Mouse (Mus musculus): ENCODE results near the gene Cmtm4. TPM values are rescaled to one million over a fixed set of nuclear protein-coding genes. Genes with fewer than 3 reads are reported as not detected.
"Not testable (repeated sequence)": the region's sequence is repeated elsewhere in the genome, so short reads cannot be mapped to it uniquely, and the experiment has no call there.

Gene Cmtm4
- polyA plus RNA-seq, 1 experiment from 2014 or later, result 3.6 TPM

GRCm38 (mm10) chr8:104304962-104305361 is 90.6 kb downstream of the Cmtm4 start:
- WGBS, result 83% methylated on average over 11 of the region's 11 CpGs
- no peaks in the 10 kb centered on the region for H3K27me3 ChIP-seq (ENCODE audit: insufficient read depth, low read length)
- H3K4me3 ChIP-seq (ENCODE audit: low read depth, low read length), result no peak overlapping the region

GRCm38 (mm10) chr8:104302536-104302935 is 93.1 kb downstream of the Cmtm4 start:
- not testable (repeated sequence) for ATAC-seq (ENCODE audit: insufficient read depth); H3K4me1 ChIP-seq (ENCODE audit: insufficient read depth); H3K9ac ChIP-seq; DNase-seq; H3K27ac ChIP-seq (ENCODE audit: low read depth); H3K9me3 ChIP-seq (ENCODE audit: low read depth, low read length); H3K4me3 ChIP-seq (ENCODE audit: low read depth, low read length); H3K4me2 ChIP-seq; H3K27me3 ChIP-seq (ENCODE audit: insufficient read depth, low read length); H3K36me3 ChIP-seq (ENCODE audit: insufficient read depth)
- 86% methylated on average over 4 of the region's 4 CpGs for WGBS

More at GRCm38 (mm10) chr8:104304962-104305361, 90.6 kb downstream of the Cmtm4 start:
- DNase-seq (no peak), ATAC-seq (ENCODE audit: insufficient read depth) (no peak)
- H3K9me3 ChIP-seq (ENCODE audit: low read depth, low read length), result no peaks in the 10 kb centered on the region
- H3K4me2 ChIP-seq, result no peak overlapping the region
- H3K36me3 ChIP-seq (ENCODE audit: insufficient read depth), result no peaks in the 10 kb centered on the region
- no peak overlapping the region for H3K9ac ChIP-seq
- no peak for TF ChIP-seq CTCF (IDR thresholded peaks at IDR 0.05; ENCODE audit: low read depth)
- no peak overlapping the region for H3K27ac ChIP-seq (ENCODE audit: low read depth)
- H3K4me1 ChIP-seq (ENCODE audit: insufficient read depth), result no peaks in the 10 kb centered on the region

GRCm38 (mm10) chr8:104301577-104301976 is 94.0 kb downstream of the Cmtm4 start:
- WGBS, result 20% methylated on average over 3 of the region's 3 CpGs
- H3K4me3 ChIP-seq (ENCODE audit: low read depth, low read length); H3K9ac ChIP-seq; H3K27ac ChIP-seq (ENCODE audit: low read depth); ATAC-seq (ENCODE audit: insufficient read depth); H3K4me2 ChIP-seq; H3K27me3 ChIP-seq (ENCODE audit: insufficient read depth, low read length); H3K36me3 ChIP-seq (ENCODE audit: insufficient read depth); H3K4me1 ChIP-seq (ENCODE audit: insufficient read depth); DNase-seq; H3K9me3 ChIP-seq (ENCODE audit: low read depth, low read length): not testable (repeated sequence)

Other genes starting within 250 kb of the Cmtm4 start
- 0.74 and 0.86 TPM in 2 replicates for gene Bean1, start 225.4 kb downstream of the Cmtm4 start, polyA plus RNA-seq (2014; fragmentation: Nextera tagmentation; extraction: Ambion mirVana)
- 16.3 and 16.4 TPM in 2 replicates for gene Tk2, start 147.2 kb downstream of the Cmtm4 start, polyA plus RNA-seq (2014; fragmentation: Nextera tagmentation; extraction: Ambion mirVana)
- gene Cklf, start 144.9 kb downstream of the Cmtm4 start, polyA plus RNA-seq (2014; fragmentation: Nextera tagmentation; extraction: Ambion mirVana), result 39.1 and 45.4 TPM in 2 replicates
- gene Cmtm2a, start 102.6 kb downstream of the Cmtm4 start, polyA plus RNA-seq (2014; fragmentation: Nextera tagmentation; extraction: Ambion mirVana), result not detected in 2 replicates
- not detected in 2 replicates for gene Gm45711, start 85.7 kb downstream of the Cmtm4 start, polyA plus RNA-seq (2014; fragmentation: Nextera tagmentation; extraction: Ambion mirVana)
- gene Cmtm1, start 85.7 kb downstream of the Cmtm4 start, polyA plus RNA-seq (2014; fragmentation: Nextera tagmentation; extraction: Ambion mirVana), result not detected in 2 replicates
- gene Gm11020, start 74.2 kb downstream of the Cmtm4 start, polyA plus RNA-seq (2014; fragmentation: Nextera tagmentation; extraction: Ambion mirVana), result not detected in 2 replicates
- gene Cmtm2b, start 73.6 kb downstream of the Cmtm4 start, polyA plus RNA-seq (2014; fragmentation: Nextera tagmentation; extraction: Ambion mirVana), result not detected in 2 replicates
- 156 and 164 TPM in 2 replicates for gene Cmtm3, start 56.4 kb downstream of the Cmtm4 start, polyA plus RNA-seq (2014; fragmentation: Nextera tagmentation; extraction: Ambion mirVana)
- 61.1 and 62.4 TPM in 2 replicates for gene Dync1li2, start 47.2 kb upstream of the Cmtm4 start, polyA plus RNA-seq (2014; fragmentation: Nextera tagmentation; extraction: Ambion mirVana)
- gene Terb1, start 114.1 kb upstream of the Cmtm4 start, polyA plus RNA-seq (2014; fragmentation: Nextera tagmentation; extraction: Ambion mirVana), result 0.14 and 0.18 TPM in 2 replicates
- gene Nae1, start 138.8 kb upstream of the Cmtm4 start, polyA plus RNA-seq (2014; fragmentation: Nextera tagmentation; extraction: Ambion mirVana), result 97.2 and 98.1 TPM in 2 replicates
- 0.32 and 0.45 TPM in 2 replicates for gene Car7, start 138.9 kb upstream of the Cmtm4 start, polyA plus RNA-seq (2014; fragmentation: Nextera tagmentation; extraction: Ambion mirVana)
- gene Pdp2, start 195.6 kb upstream of the Cmtm4 start, polyA plus RNA-seq (2014; fragmentation: Nextera tagmentation; extraction: Ambion mirVana), result 10.3 and 11.0 TPM in 2 replicates
- 32.2 and 33.7 TPM in 2 replicates for gene Cdh16, start 228.6 kb upstream of the Cmtm4 start, polyA plus RNA-seq (2014; fragmentation: Nextera tagmentation; extraction: Ambion mirVana)
- gene Rrad, start 235.5 kb upstream of the Cmtm4 start, polyA plus RNA-seq (2014; fragmentation: Nextera tagmentation; extraction: Ambion mirVana), result 10.1 and 14.1 TPM in 2 replicates
- 88.3 and 88.4 TPM in 2 replicates for gene Ciao2b, start 246.2 kb upstream of the Cmtm4 start, polyA plus RNA-seq (2014; fragmentation: Nextera tagmentation; extraction: Ambion mirVana)

Data from lung, embryonic 14.5 days (tissue).